Mouse (Mus musculus) heart, adult 9 months (tissue): ENCODE data around the gene Trafd1.
"Not testable (repeated sequence)": the region's sequence is repeated elsewhere in the genome, so short reads cannot be mapped to it uniquely, and the experiment has no call there.

ENCODE experiments used
- DNase-seq, 2 experiments: peaks; one replicate each; pipeline ENCODE4 v3.0.0; 2022; ENCODE audit warnings: low spot score in 2 of 2

Trafd1 gene

DNA sequence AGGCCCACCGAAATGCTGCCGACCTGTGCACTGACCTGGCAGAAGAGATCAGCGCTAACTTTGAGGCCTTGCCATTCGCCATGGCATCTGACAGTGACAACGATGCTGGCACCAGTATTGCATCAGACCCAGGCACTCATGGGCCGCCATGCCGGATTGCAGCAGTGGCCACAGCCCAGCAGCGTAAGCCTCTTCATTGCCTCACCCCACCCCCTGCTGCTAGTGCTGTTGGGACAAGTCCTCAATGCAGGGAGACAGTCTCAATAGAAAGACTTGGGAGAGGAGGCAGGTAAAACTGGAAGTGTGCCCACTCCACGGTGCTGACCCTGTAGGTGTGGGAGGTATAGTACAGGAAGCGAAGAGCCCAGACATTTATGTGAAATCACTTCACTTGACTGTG, 53.7 kb downstream of the Trafd1 start:
- DNase-seq: no peak

DNA sequence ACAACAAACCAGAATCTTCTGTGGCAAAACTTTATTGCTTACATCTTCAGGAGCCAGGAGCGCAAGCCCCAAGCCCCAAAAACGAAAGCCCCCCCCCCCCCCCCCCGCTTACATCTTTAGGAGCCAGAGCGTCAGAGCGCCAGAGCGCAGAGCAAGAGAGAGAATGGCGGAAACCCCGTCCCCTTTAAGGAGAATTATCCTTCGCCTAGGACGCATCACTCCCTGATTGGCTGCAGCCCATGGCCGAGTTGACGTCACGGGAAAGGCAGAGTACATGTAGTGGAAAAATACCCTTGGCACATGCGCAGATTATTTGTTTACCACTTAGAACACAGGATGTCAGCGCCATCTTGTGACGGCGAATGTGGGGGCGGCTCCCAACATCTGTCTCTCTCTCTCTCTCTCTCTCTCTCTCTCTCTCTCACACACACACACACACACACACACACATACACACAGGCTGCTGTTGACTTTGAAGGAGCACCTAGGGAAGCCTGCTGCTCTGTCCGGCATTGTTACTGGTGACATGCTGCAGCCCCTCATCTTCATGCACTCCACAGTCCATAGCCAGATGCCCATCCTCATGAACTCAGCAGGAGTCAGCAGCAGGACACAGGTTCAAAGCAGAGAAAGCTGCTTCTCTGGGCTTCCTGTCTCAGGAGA, 55.1 kb downstream of the Trafd1 start:
- DNase-seq: not testable (repeated sequence)

DNA sequence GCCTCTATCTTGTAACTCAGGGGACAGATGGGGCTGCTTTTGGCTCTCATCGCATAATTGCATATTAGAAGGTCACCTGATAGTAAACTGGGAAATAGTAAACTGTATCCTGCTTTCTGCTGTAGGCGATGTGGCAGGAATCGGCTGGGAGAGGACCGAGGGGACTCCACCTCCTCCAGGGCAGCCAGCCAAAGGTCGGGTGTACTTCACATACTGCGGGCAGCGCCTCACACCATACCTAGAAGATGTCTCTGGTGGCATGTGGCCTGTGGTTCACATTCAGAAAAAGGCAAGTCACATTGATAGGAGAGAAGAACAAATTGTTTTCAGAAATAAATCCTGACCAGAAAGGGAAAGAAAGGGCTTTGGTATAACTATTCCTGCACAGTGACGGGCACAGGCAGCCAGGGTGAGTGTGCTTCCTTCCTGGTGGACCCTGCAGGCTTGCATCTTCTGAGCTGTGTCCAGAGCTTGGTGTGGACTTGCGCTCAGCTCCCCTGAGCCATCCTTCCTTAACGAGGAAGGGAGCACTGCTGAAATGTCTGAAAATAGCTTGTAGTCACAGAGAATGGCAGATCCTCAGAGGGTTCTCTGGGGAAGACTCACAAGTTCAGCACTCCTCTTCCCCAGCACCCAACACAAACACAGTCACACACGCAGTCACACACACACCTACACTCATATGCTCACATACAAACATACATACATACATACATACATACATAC, 55.9 kb downstream of the Trafd1 start:
- no peak for DNase-seq

DNA sequence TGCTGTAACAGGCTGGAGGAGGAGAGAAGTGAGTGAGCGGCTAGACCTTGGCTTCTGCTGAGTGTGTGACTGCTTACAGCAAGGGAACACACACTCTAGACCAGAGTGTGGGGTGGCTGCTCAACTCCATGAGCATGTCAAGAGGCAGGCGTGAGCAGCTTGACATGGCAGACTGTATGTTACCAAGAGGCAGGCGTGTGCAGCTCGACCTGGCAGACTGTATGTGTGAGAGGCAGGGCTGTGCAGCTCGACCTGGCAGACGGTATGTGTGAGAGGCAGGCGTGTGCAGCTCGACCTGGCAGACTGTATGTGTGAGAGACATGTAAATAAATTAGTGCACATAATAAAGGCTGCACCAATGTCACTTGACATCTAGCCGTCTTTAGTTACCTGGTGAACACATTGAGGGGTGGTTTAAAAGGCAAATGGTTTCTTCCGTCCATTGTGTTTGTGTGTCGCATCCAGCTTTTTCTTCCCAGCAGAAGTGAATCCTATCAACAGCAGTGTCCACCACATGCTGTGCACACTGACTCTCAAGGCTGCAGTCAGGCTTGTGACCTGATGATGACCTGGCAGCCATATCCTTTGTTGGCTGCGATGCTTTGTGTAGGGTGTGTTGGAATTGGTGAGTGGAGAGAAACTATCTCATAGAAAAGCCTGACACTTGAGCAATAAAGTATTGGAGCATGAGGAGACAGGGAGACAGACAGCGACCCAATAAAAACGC, 59.2 kb downstream of the Trafd1 start:
- DNase-seq: no peak
